Comparison of ENCODE assay signal across 14 mouse cellular contexts in genomic region chr8:12513042-12513441, GRCm38 (mm10). TPM values are rescaled to one million over a fixed set of nuclear protein-coding genes. Genes with fewer than 3 reads are reported as not detected.
"Had no signal": no experiment of that assay in that cellular context is flagged by ENCODE, and none has a peak within 500 bp of the region (broad histone marks: within the 10 kb centered on the region; RNA-seq: fewer than 3 reads in every experiment).

No protein-coding gene starts in this region.

- DNase-seq: kidney, adult 2 months; kidney, postnatal 14 days; liver; liver, embryonic 13.5 days; liver, postnatal 0 days; lung, postnatal 14 days; retina, postnatal 1 day; right cerebral cortex, postnatal 4 days; thymus, postnatal 36 days had no signal

RNA-seq across cellular contexts. Expression of gene Spaca7, which starts 59.8 kb away (rescaled TPM):
- total RNA-seq: layer of hippocampus, adult 2 months; layer of hippocampus, postnatal 10 days; left cerebral cortex, postnatal 36 days; monocyte, adult 5-6 weeks; neutrophil, adult 5-6 weeks had no signal
